Mouse (Mus musculus): ENCODE measurements around the gene Ino80. TPM values are rescaled to one million over a fixed set of nuclear protein-coding genes. Genes with fewer than 3 reads are reported as not detected.
"Not testable (repeated sequence)": the region's sequence is repeated elsewhere in the genome, so short reads cannot be mapped to it uniquely, and the experiment has no call there.

Ino80 gene
- polyA plus RNA-seq (2015; fragmentation: Nextera tagmentation; extraction: Ambion mirVana) = 4.0 and 4.2 TPM in 2 replicates

GRCm38 (mm10) chr2:119477571-119478396 is at the start of gene Ino80:
Gene Ino80, minus strand, starts transcription at chr2:119477687.
- H3K9ac ChIP-seq = peak within 1 kb of the TSS; percentile 94
- WGBS = under 1% methylated on average over 57 of the region's 72 CpGs
- H3K4me2 ChIP-seq = peak within 1 kb of the TSS; percentile 74
- H3K9me3 ChIP-seq = no peaks in the 10 kb centered on the region
- peak within 1 kb of the TSS; percentile 98 for H3K27ac ChIP-seq
- 0 out of 2 replicates have a peak, but pooled peaks cover 6% of the 10 kb centered on the region for H3K4me1 ChIP-seq
- no peaks in the 10 kb centered on the region for H3K27me3 ChIP-seq (replicated peaks)
- peak within 1 kb of the TSS; percentile 95 for H3K4me3 ChIP-seq (replicated peaks)
- peak; percentile 96 for ATAC-seq (ENCODE audit: insufficient read depth, low FRiP score, low read depth)
- no peaks in the 10 kb centered on the region for H3K36me3 ChIP-seq

- Histone ChIP-seq H3K36me3 (no peaks in the 10 kb centered on the region), H3K27me3 (replicated peaks) (no peaks in the 10 kb centered on the region), H3K27ac (no peak overlapping the region), H3K4me1 (no peaks in the 10 kb centered on the region), H3K9me3 (no peaks in the 10 kb centered on the region), H3K9ac (no peak overlapping the region), H3K4me3 (replicated peaks) (no peak overlapping the region), H3K4me2 (no peak overlapping the region)
- WGBS = 45% methylated on average over 4 of the region's 4 CpGs
- ATAC-seq (ENCODE audit: insufficient read depth, low FRiP score, low read depth) = no peak
Observed at GRCm38 (mm10) chr2:119525422-119525821, 47.9 kb upstream of the Ino80 start.

GRCm38 (mm10) chr2:119523836-119524235 is 46.3 kb upstream of the Ino80 start:
- H3K4me3 ChIP-seq (replicated peaks) = no peak overlapping the region
- no peaks in the 10 kb centered on the region for H3K9me3 ChIP-seq
- no peak for ATAC-seq (ENCODE audit: insufficient read depth, low FRiP score, low read depth)
- H3K9ac ChIP-seq = no peak overlapping the region
- H3K36me3 ChIP-seq = no peaks in the 10 kb centered on the region
- no peak overlapping the region for H3K27ac ChIP-seq
- WGBS = 78% methylated on average over 4 of the region's 4 CpGs
- H3K27me3 ChIP-seq (replicated peaks) = no peaks in the 10 kb centered on the region
- H3K4me2 ChIP-seq = no peak overlapping the region
- H3K4me1 ChIP-seq = no peaks in the 10 kb centered on the region

GRCm38 (mm10) chr2:119520550-119520949 is 43.1 kb upstream of the Ino80 start:
- H3K4me2 ChIP-seq = no peak overlapping the region
- H3K4me3 ChIP-seq (replicated peaks) = no peak overlapping the region
- H3K9me3 ChIP-seq = no peaks in the 10 kb centered on the region
- no peaks in the 10 kb centered on the region for H3K4me1 ChIP-seq
- WGBS = 63% methylated on average over 7 of the region's 7 CpGs
- H3K36me3 ChIP-seq = no peaks in the 10 kb centered on the region
- H3K27me3 ChIP-seq (replicated peaks) = no peaks in the 10 kb centered on the region
- no peak for ATAC-seq (ENCODE audit: insufficient read depth, low FRiP score, low read depth)
- no peak overlapping the region for H3K27ac ChIP-seq
- H3K9ac ChIP-seq = no peak overlapping the region

GRCm38 (mm10) chr2:119516811-119517210 is 39.3 kb upstream of the Ino80 start:
- H3K9ac ChIP-seq = no peak overlapping the region
- H3K4me2 ChIP-seq = no peak overlapping the region
- no peak overlapping the region for H3K4me3 ChIP-seq (replicated peaks)
- ATAC-seq (ENCODE audit: insufficient read depth, low FRiP score, low read depth) = no peak
- no peak overlapping the region for H3K27ac ChIP-seq
- 41% methylated on average over 5 of the region's 5 CpGs for WGBS
- H3K9me3 ChIP-seq = no peaks in the 10 kb centered on the region
- H3K4me1 ChIP-seq = no peaks in the 10 kb centered on the region
- no peaks in the 10 kb centered on the region for H3K27me3 ChIP-seq (replicated peaks)
- no peaks in the 10 kb centered on the region for H3K36me3 ChIP-seq

GRCm38 (mm10) chr2:119514026-119514522 is 36.6 kb upstream of the Ino80 start:
- Histone ChIP-seq H3K4me1 (no peaks in the 10 kb centered on the region), H3K9ac (no peak overlapping the region), H3K4me3 (replicated peaks) (no peak overlapping the region), H3K9me3 (no peaks in the 10 kb centered on the region), H3K27ac (no peak overlapping the region), H3K27me3 (replicated peaks) (no peaks in the 10 kb centered on the region), H3K4me2 (no peak overlapping the region), H3K36me3 (no peaks in the 10 kb centered on the region)
- no peak for ATAC-seq (ENCODE audit: insufficient read depth, low FRiP score, low read depth)
- WGBS = 68% methylated on average over 3 of the region's 3 CpGs

- 77% methylated on average over 3 of the region's 3 CpGs for WGBS
- Histone ChIP-seq H3K36me3 (no peaks in the 10 kb centered on the region), H3K27ac (no peak overlapping the region), H3K4me2 (no peak overlapping the region), H3K4me3 (replicated peaks) (no peak overlapping the region), H3K9ac (no peak overlapping the region), H3K27me3 (replicated peaks) (no peaks in the 10 kb centered on the region), H3K9me3 (no peaks in the 10 kb centered on the region), H3K4me1 (no peaks in the 10 kb centered on the region)
- ATAC-seq (ENCODE audit: insufficient read depth, low FRiP score, low read depth) = no peak
Observed at GRCm38 (mm10) chr2:119512292-119512691, 34.8 kb upstream of the Ino80 start.

GRCm38 (mm10) chr2:119510856-119511255 is 33.4 kb upstream of the Ino80 start:
- Histone ChIP-seq H3K36me3 (no peaks in the 10 kb centered on the region), H3K27ac (no peak overlapping the region), H3K4me2 (no peak overlapping the region), H3K4me1 (no peaks in the 10 kb centered on the region), H3K27me3 (replicated peaks) (no peaks in the 10 kb centered on the region), H3K9me3 (no peaks in the 10 kb centered on the region), H3K9ac (no peak overlapping the region), H3K4me3 (replicated peaks) (no peak overlapping the region)
- ATAC-seq (ENCODE audit: insufficient read depth, low FRiP score, low read depth) = no peak
- WGBS = 87% methylated on average over 2 of the region's 2 CpGs

- not testable (repeated sequence) for H3K36me3 ChIP-seq; H3K4me2 ChIP-seq; H3K4me1 ChIP-seq; H3K4me3 ChIP-seq (replicated peaks); H3K27me3 ChIP-seq (replicated peaks); H3K9me3 ChIP-seq; H3K27ac ChIP-seq; H3K9ac ChIP-seq; ATAC-seq (ENCODE audit: insufficient read depth, low FRiP score, low read depth)
- 61% methylated on average over 7 of the region's 7 CpGs for WGBS
Observed at GRCm38 (mm10) chr2:119508518-119508917, 31.0 kb upstream of the Ino80 start.

GRCm38 (mm10) chr2:119507108-119507507 is 29.6 kb upstream of the Ino80 start:
- ATAC-seq (ENCODE audit: insufficient read depth, low FRiP score, low read depth) = no peak
- H3K4me1 ChIP-seq = no peaks in the 10 kb centered on the region

GRCm38 (mm10) chr2:119500965-119501652 is 23.6 kb upstream of the Ino80 start:
- H3K9ac ChIP-seq = no peak overlapping the region
- WGBS = 74% methylated on average over 2 of the region's 2 CpGs
- H3K27me3 ChIP-seq (replicated peaks) = no peaks in the 10 kb centered on the region
- H3K4me1 ChIP-seq = no peaks in the 10 kb centered on the region
- 0 out of 2 replicates have a peak, but pooled peaks have one; percentile 43 for ATAC-seq (ENCODE audit: insufficient read depth, low FRiP score, low read depth)
- H3K36me3 ChIP-seq = no peaks in the 10 kb centered on the region
- no peaks in the 10 kb centered on the region for H3K9me3 ChIP-seq
- H3K4me3 ChIP-seq (replicated peaks) = no peak overlapping the region
- no peak overlapping the region for H3K4me2 ChIP-seq
- no peak overlapping the region for H3K27ac ChIP-seq

More at GRCm38 (mm10) chr2:119507108-119507507, 29.6 kb upstream of the Ino80 start:
- H3K27ac ChIP-seq = no peak overlapping the region
- H3K9ac ChIP-seq = no peak overlapping the region
- no peaks in the 10 kb centered on the region for H3K27me3 ChIP-seq (replicated peaks)
- no peak overlapping the region for H3K4me3 ChIP-seq (replicated peaks)
- H3K4me2 ChIP-seq = no peak overlapping the region
- no peaks in the 10 kb centered on the region for H3K36me3 ChIP-seq
- no peaks in the 10 kb centered on the region for H3K9me3 ChIP-seq

- WGBS = 81% methylated on average over 2 of the region's 2 CpGs
- Histone ChIP-seq H3K36me3 (no peaks in the 10 kb centered on the region), H3K9me3 (no peaks in the 10 kb centered on the region)
Observed at GRCm38 (mm10) chr2:119498859-119499258, 21.4 kb upstream of the Ino80 start.

More at GRCm38 (mm10) chr2:119498859-119499258, 21.4 kb upstream of the Ino80 start:
- Histone ChIP-seq H3K9ac (no peak overlapping the region), H3K27me3 (replicated peaks) (no peaks in the 10 kb centered on the region), H3K4me1 (no peaks in the 10 kb centered on the region), H3K27ac (no peak overlapping the region), H3K4me2 (no peak overlapping the region), H3K4me3 (replicated peaks) (no peak overlapping the region)
- ATAC-seq (ENCODE audit: insufficient read depth, low FRiP score, low read depth) = no peak
